Mouse (Mus musculus) left cerebral cortex, postnatal 4 days (tissue): ENCODE data around the gene Intu. TPM values are rescaled to one million over a fixed set of nuclear protein-coding genes. Genes with fewer than 3 reads are reported as not detected.

Experiments
- DNase-seq: peaks from one replicate; pipeline ENCODE4 v3.0.0-alpha.2; 2022
- intact Hi-C: fragments of 180-260 bp; cut with DNase I; formaldehyde crosslinking; loops from one replicate; pipeline ENCODE4 v1.15.1; 2025
- total RNA-seq, 2 experiments: library from RNA; stranded (reverse); gene quantifications; 2 replicates each; pipeline ENCODE4 v1.2.3; 2021

Gene Intu
- total RNA-seq, 2 experiments from 2014 or later, result 5.5 to 8.0 TPM

DNA sequence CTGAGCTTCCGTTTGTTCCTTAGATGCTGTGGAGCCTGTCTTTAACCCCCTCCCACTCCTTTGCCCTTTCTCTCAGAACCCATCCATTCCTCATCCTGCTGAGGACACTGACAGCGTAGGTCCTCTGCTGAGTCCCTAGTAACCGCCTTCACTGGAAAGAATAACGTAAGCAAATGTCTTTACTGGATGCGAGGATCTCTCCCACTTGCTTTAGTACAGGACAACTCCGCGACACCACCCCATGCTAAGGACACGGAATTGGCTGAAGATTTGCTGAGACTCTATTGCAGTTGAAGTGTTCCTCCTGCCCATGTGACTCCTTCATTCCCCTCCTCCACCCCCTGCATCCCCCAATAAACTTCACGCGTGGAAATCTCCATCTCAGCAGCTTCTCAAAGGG is 3.9 kb upstream of the Intu start:
- no peak for DNase-seq

DNA sequence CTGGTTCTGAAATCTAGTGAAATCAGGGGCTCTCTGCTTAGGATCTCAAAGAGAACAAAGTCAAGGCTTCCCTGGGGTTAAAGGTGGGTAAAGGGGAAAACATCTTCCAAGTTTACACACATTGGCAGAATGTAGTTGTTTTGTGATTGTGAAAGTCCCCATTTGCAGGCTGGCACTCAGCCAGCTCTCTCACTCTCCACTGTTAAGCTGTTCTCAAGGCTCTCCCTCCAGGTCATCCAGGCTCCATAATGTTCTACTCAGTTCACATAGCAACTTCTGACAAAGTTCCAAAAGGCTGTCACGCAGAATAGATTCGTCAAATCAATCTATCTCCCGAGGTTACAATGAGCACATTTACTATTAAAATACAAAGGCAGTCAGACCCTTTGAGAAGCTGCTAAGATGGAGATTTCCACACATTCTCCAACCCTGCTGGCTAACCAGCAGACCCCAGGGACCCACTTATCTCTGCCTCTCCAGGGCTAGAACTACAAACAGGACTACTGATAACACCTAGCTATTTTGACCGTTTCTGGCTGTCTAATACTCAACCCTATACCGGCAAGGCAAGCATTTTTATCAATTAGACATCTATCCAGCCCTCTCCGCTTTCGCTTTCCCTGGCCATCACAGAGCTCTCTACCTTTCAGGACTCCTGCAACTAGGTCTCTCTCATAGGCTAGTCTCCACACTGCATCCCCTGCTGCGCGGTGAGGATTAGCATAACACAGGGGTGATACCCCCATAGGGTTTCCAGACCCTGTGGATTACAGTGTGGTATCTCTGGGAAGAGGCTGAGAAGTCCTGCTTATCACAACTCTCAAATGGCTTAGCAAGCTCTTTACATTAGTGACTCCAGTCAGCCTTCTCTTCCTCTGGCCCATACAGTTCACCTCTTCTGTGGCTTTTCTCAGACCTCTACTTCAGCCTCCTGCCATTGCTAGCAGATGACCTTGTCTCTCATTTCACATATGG is 2.8 kb upstream of the Intu start:
- DNase-seq, result peak; percentile 13
- intact Hi-C loops, result loop anchor here (5.0 kb wide), 1 partner anchor 219 kb away; no protein-coding TSS in a partner anchor

More for the DNA sequence above, 3.9 kb upstream of the Intu start:
- intact Hi-C loops, result loop anchor here (5.0 kb wide), 1 partner anchor 220 kb away; no protein-coding TSS in a partner anchor

DNA sequence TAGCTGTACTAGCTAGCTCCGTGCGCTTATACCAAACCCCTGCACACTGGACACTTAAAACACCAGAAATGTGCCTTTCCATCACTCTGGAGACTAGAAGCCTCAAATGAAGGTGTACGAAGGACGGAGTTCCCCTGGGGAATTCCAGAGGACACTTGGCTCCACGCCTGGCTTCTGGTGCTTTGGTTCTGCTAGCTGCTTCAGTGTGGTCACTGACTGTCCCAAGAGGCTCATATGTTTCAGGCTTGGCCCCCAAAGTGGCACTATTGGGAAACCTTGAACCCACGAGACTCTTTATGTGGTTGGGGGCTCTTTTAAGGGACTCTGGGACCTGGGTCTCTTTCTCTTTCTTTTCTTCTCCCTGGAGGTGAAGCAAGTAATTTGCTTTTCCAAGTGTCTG is 2.1 kb upstream of the Intu start:
- DNase-seq, result no peak
- intact Hi-C loops, result loop anchor here (5.0 kb wide), 1 partner anchor 218 kb away; no protein-coding TSS in a partner anchor

DNA sequence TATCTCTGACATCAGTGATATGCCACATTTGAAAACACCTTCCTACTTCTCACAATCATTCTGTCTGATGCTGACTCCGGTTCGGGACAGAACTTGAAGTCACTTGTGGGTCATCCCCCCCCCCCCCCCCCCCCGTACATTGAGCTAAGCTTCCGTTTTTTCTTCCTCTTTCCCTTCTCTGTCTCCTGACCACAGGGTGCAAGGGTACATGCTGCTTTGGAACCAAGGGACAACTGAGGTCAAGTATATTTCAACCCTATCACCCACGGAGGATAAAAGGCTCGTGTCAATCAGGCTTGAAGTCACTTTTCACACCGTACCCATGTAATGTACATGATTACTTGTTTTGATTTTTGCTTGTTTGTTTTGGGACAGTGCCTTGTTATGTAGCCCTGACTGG is 241 bp upstream of the Intu start:
- no peak for DNase-seq
- intact Hi-C loops, result no loop called here

DNA sequence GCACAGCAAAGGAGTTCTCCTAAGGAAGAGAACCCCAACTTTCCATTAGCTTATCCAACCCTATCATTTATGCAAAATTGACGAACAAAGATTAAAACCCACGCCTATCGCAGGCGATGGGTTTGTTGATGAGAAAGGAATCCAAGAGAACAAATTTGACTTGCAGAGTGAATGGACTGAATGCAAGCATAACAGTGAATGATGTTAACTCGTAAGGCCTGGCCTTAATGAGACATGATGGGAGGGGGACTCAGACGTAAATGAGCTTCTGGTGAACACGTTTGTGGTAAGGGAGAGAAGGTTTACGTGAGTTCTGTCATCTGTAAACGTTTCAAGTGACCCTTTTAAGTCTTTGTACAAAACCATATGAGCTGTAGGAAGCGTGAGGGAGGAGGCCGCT is 1.2 kb downstream of the Intu start:
- intact Hi-C loops, result no loop called here
- no peak for DNase-seq

DNA sequence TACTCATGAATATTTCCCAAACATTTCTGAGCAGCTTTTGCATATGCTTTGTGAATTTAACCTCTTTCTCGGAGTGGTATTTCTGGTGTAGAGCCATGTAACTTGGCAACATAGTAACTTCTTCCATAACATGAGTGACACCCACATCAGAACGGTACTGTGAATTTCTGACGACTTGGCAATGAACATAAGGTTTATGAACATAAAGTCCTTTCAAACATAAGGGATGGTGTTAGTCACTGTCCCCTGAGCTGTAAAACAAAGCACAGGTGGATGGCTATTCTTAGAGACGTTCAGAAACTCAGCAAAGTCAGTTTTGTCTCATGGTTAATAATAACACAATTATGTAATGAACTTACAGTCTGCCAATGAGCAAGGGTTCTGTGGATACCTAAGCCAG is 3.1 kb downstream of the Intu start:
- intact Hi-C loops, result no loop called here

DNA sequence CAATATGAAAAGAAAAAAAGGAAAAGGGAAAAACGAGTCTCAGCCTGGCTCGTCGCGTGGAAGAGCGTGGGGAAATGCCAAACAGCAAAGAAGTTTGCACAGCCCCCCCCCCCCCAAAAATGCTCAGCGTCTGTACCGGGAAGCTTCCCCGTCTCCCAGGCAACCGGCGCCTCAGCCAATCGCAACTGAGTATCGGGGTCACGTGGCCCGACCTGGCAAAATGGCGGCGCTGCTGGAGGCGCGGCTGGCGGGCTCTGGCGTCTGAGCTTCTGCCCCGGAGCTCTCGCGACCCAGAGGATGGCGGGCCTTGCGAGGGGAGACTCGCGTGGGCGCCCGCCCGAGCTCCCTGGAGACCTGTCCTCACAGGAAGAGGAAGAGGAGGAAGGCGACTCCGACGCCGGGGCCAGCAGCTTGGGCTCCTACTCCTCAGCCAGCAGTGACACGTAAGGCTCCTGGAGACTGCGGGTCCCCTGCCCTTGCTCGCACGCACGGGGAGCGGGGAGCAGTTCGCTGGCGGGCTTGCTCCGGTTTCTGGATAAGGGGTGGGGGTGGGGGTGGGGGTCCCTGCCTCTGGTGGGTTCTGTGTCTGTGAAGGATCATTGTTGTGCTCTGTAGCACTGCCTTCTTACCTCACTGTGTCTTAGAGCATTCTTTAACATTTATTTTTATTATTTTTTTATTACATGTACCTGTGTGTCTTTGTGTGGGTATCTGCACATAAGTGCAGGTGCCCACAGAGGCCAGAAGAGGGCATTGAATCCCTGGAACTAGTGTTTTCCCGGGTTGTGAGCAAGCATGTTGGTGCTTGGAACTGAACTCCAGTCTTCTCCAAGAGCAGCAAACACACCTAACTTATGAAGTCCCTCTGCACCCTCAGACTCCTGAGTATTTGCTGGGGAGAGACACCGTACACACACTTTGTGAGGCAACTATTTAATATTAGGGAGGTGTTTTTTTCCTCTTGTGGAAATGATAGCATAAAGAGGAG is 9.8 kb downstream of the Intu start:
- intact Hi-C loops, result no loop called here
- DNase-seq, result peak; percentile 91

More for the DNA sequence above, 3.1 kb downstream of the Intu start:
- no peak for DNase-seq

GRCm38 (mm10) chr3:40546621-40547020 is 15.5 kb downstream of the Intu start:
- intact Hi-C loops, result no loop called here
- no peak for DNase-seq

GRCm38 (mm10) chr3:40652941-40653352 is 121.9 kb downstream of the Intu start:
- DNase-seq, result no peak
- intact Hi-C loops, result no loop called here

GRCm38 (mm10) chr3:40653582-40653981 is 122.5 kb downstream of the Intu start:
- no peak for DNase-seq
- intact Hi-C loops, result no loop called here

GRCm38 (mm10) chr3:40654028-40654427 is 122.9 kb downstream of the Intu start:
- peak; percentile 59 for DNase-seq
- intact Hi-C loops, result no loop called here

- no peak for DNase-seq
- intact Hi-C loops, result no loop called here
Observed at GRCm38 (mm10) chr3:40655571-40655970, 124.5 kb downstream of the Intu start.

- intact Hi-C loops, result no loop called here
- no peak for DNase-seq
Observed at GRCm38 (mm10) chr3:40656339-40656738, 125.3 kb downstream of the Intu start.

DNA sequence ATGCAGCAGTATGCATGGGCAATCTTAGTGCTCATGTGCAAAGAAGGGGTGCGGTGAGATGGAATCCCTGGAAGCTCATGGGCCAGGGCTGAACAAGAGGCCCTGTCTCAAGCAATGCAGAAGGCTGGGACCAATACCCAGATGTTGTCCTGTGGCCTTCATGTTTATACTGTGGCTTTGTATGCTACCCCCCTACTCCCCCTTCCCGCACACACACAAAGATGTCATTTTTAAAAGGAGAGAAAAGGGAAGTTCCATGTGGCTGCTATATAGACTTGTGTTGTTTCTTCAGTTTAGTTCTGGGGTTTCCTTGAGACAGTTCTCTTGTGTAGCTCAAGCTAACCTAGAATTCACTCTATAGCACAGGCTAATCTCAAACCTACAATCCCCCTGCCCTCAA is 129.1 kb downstream of the Intu start:
- intact Hi-C loops, result no loop called here
- DNase-seq, result no peak

- peak; percentile 36 for DNase-seq
- intact Hi-C loops, result no loop called here
Observed at GRCm38 (mm10) chr3:40666109-40666508, 135.0 kb downstream of the Intu start.

- intact Hi-C loops, result no loop called here
- no peak for DNase-seq
Observed at GRCm38 (mm10) chr3:40666861-40667719, 136.0 kb downstream of the Intu start.

DNA sequence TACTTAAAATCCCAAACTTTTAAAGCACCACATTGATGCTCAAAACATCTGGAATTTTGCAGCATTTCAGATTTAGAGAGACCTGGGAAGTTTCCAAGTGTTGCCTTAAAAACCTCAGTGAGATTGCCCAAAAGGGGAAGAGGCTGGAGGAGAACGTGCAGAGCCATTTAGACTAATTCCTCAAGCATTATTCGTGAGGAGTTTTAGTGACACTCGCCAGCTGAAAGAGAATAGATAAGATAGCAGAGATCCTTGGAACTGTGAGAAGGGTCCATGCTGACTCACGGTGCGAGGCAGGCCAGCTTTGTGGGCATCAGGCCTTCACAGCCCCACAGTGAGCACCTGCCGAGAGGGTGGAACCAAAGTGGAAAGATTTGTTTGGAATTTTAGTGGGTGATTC is 137.8 kb downstream of the Intu start:
- intact Hi-C loops, result no loop called here
- no peak for DNase-seq

DNA sequence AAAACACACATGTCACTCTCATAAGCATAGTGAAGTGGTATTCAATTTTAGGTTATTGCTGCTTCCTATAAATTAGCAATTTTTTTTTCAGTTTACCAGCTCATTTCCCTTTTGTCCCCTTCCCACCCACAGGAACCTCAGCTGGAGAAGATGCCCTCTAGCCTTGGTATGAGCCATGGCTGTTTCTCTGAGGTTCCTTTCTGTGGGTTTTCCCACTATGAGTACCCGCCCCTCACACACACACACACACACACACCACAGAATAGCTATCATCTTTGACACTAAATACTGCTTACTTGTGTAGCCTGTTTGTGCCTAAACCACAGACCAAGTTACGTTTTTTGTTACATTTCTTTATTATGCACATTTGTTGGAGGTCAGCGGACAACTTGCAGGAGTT is 138.3 kb downstream of the Intu start:
- intact Hi-C loops, result no loop called here
- DNase-seq, result no peak

GRCm38 (mm10) chr3:40673515-40673914 is 142.4 kb downstream of the Intu start:
- DNase-seq, result no peak
- intact Hi-C loops, result no loop called here

DNA sequence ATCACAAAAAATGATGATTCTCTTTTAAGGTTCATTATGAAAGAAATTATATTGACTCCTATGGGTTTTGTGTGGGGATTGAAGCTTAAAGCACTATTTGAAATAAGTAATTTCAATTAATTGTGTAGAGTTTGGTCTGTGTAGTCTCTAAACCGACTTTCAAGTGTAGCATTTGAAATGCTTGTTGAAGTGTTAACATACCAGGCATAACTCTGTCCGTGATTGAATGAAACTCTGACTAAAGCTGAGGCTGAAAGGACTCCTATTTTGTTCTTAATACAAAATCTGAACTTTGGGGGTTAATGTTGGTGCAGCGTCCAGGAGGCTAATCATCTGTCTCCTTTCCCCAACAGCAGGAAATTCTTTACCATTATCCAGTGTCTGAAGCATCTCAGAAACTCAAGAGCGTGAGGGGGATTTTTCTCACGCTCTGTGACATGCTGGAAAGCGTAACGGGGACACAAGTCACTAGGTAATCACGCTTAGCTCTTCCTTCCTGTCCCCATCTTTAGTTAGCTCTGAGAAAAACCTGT is 143.9 kb downstream of the Intu start:
- intact Hi-C loops, result no loop called here
- no peak for DNase-seq
